ENCODE assay signal across 8 mouse cellular contexts in genomic region chr17:37049570-37050310, GRCm38 (mm10). TPM values are rescaled to one million over a fixed set of nuclear protein-coding genes. Genes with fewer than 3 reads are reported as not detected.
DNase-seq lines count a peak whose midpoint lies in the region; ATAC-seq and TF ChIP-seq lines count a peak whose summit lies in the region.
"Had no signal": no experiment of that assay in that cellular context is flagged by ENCODE, and none has a peak within 500 bp of the region (broad histone marks: within the 10 kb centered on the region; RNA-seq: fewer than 3 reads in every experiment).

No protein-coding gene starts in this region.

- WGBS in embryonic facial prominence, embryonic 14.5 days, result 3% methylated on average over 39 of the region's 39 CpGs
- WGBS in heart, embryonic 10.5 days, result 2% methylated on average over 39 of the region's 39 CpGs
- WGBS in limb, embryonic 15.5 days, result 3% methylated on average over 39 of the region's 39 CpGs
- 2% methylated on average over 39 of the region's 39 CpGs for WGBS in midbrain, embryonic 15.5 days
- WGBS in stomach, embryonic 15.5 days, result 7% methylated on average over 39 of the region's 39 CpGs

- peak; percentile 77 for DNase-seq in brain, embryonic 14.5 days (ENCODE audit: low read depth)
- DNase-seq in embryonic facial prominence, embryonic 14.5 days (ENCODE audit: low spot score), result peak; percentile 57
- DNase-seq in heart, embryonic 10.5 days (ENCODE audit: low spot score), result peak; percentile 83
- peak; percentile 53 for DNase-seq in kidney, adult 9 months

- peaks cover 21% of the 10 kb centered on the region for H3K4me1 ChIP-seq in embryonic facial prominence, embryonic 14.5 days (ENCODE audit: control insufficient read depth, insufficient read depth, low read length)
- H3K4me1 ChIP-seq in heart, embryonic 10.5 days, result peaks cover 38% of the 10 kb centered on the region
- peaks cover 45% of the 10 kb centered on the region for H3K4me1 ChIP-seq in limb, embryonic 15.5 days
- H3K4me1 ChIP-seq in midbrain, embryonic 15.5 days, result peaks cover 59% of the 10 kb centered on the region
- peaks cover 35% of the 10 kb centered on the region for H3K4me1 ChIP-seq in stomach, embryonic 15.5 days

- peak overlapping the region; percentile 80 for H3K9ac ChIP-seq in embryonic facial prominence, embryonic 14.5 days (ENCODE audit: low read depth, low read length)
- H3K9ac ChIP-seq in limb, embryonic 15.5 days, result peak overlapping the region; percentile 1; the same call in 1 of the 2 replicates
- H3K9ac ChIP-seq in midbrain, embryonic 15.5 days, result peak overlapping the region; percentile 77
- peak overlapping the region; percentile 7; the same call in 1 of the 2 replicates for H3K9ac ChIP-seq in stomach, embryonic 15.5 days

- H3K4me3 ChIP-seq in embryonic facial prominence, embryonic 14.5 days (ENCODE audit: low read depth, low read length), result peak overlapping the region; percentile 62
- peak overlapping the region; percentile 80 for H3K4me3 ChIP-seq in heart, embryonic 10.5 days
- peak overlapping the region; percentile 64 for H3K4me3 ChIP-seq in limb, embryonic 15.5 days
- peak overlapping the region; percentile 66 for H3K4me3 ChIP-seq in midbrain, embryonic 15.5 days
- peak overlapping the region; percentile 55 for H3K4me3 ChIP-seq in stomach, embryonic 15.5 days (replicated peaks)

- TF ChIP-seq CTCF in brain, embryonic 14.5 days (IDR thresholded peaks at IDR 0.05; ENCODE audit: borderline replicate concordance, extremely low read depth, insufficient read depth, insufficient read length), result peak; percentile 62

- H3K4me2 ChIP-seq in embryonic facial prominence, embryonic 14.5 days (ENCODE audit: low read depth, low read length), result peak overlapping the region; percentile 87
- H3K4me2 ChIP-seq in limb, embryonic 15.5 days, result peak overlapping the region; percentile 92
- H3K4me2 ChIP-seq in midbrain, embryonic 15.5 days, result peak overlapping the region; percentile 77
- H3K4me2 ChIP-seq in stomach, embryonic 15.5 days, result peak overlapping the region; percentile 84

- H3K27ac ChIP-seq in embryonic facial prominence, embryonic 14.5 days (replicated peaks; ENCODE audit: low read depth, low read length), result no peak overlapping the region
- H3K27ac ChIP-seq in heart, embryonic 10.5 days, result peak overlapping the region; percentile 83; the same call in 1 of the 2 replicates
- peak overlapping the region; percentile 51; the same call in 1 of the 2 replicates for H3K27ac ChIP-seq in limb, embryonic 15.5 days
- peak overlapping the region; percentile 85 for H3K27ac ChIP-seq in midbrain, embryonic 15.5 days
- H3K27ac ChIP-seq in stomach, embryonic 15.5 days, result no peak overlapping the region

- ATAC-seq in embryonic facial prominence, embryonic 14.5 days (ENCODE audit: low read depth), result peak; percentile 17
- ATAC-seq in limb, embryonic 15.5 days (ENCODE audit: insufficient number of reproducible peaks, low FRiP score, low TSS enrichment, low read depth), result no peak
- peak; percentile 7 for ATAC-seq in midbrain, embryonic 15.5 days (replicated peaks)
- no peak for ATAC-seq in stomach, embryonic 15.5 days (ENCODE audit: insufficient read depth, low FRiP score, low read depth)

- H3K27me3 ChIP-seq in embryonic facial prominence, embryonic 14.5 days (replicated peaks; ENCODE audit: control insufficient read depth, insufficient read depth, low read length), result no peaks in the 10 kb centered on the region; the same call in 1 of the 2 replicates
- H3K27me3 ChIP-seq in heart, embryonic 10.5 days (ENCODE audit: insufficient read depth, poor library complexity, severe bottlenecking), result peaks cover 27% of the 10 kb centered on the region
- peaks cover 4% of the 10 kb centered on the region for H3K27me3 ChIP-seq in limb, embryonic 15.5 days
- no peaks in the 10 kb centered on the region for H3K27me3 ChIP-seq in midbrain, embryonic 15.5 days (replicated peaks)
- H3K27me3 ChIP-seq in stomach, embryonic 15.5 days (replicated peaks), result no peaks in the 10 kb centered on the region

- no peaks in the 10 kb centered on the region for H3K9me3 ChIP-seq in embryonic facial prominence, embryonic 14.5 days (ENCODE audit: control insufficient read depth, low read length)
- H3K9me3 ChIP-seq in heart, embryonic 10.5 days, result no peaks in the 10 kb centered on the region
- H3K9me3 ChIP-seq in limb, embryonic 15.5 days, result no peaks in the 10 kb centered on the region
- H3K9me3 ChIP-seq in midbrain, embryonic 15.5 days, result no peaks in the 10 kb centered on the region
- H3K9me3 ChIP-seq in stomach, embryonic 15.5 days, result no peaks in the 10 kb centered on the region

- peaks cover 11% of the 10 kb centered on the region for H3K36me3 ChIP-seq in embryonic facial prominence, embryonic 14.5 days (ENCODE audit: control insufficient read depth, insufficient read depth, low read length)
- peaks cover 15% of the 10 kb centered on the region for H3K36me3 ChIP-seq in heart, embryonic 10.5 days
- peaks cover 9% of the 10 kb centered on the region; the same call in 1 of the 2 replicates for H3K36me3 ChIP-seq in limb, embryonic 15.5 days
- H3K36me3 ChIP-seq in midbrain, embryonic 15.5 days (replicated peaks), result 0 out of 2 replicates have a peak, but pooled peaks cover 8% of the 10 kb centered on the region
- H3K36me3 ChIP-seq in stomach, embryonic 15.5 days, result no peaks in the 10 kb centered on the region

- TF ChIP-seq POLR2A in brain, embryonic 14.5 days (IDR thresholded peaks at IDR 0.05; ENCODE audit: borderline replicate concordance, extremely low read depth, insufficient read depth, insufficient read length, poor library complexity, severe bottlenecking), result no peak

RNA-seq across cellular contexts. Expression of gene Gabbr1, which starts 4.0 kb away (rescaled TPM):
- polyA plus RNA-seq in brain, embryonic 14.5 days (2012; rRNA removed), result 238 and 282 TPM in 2 replicates
- polyA plus RNA-seq in embryonic facial prominence, embryonic 14.5 days (2014; fragmentation: Nextera tagmentation; extraction: Ambion mirVana), result 8.4 and 10.2 TPM in 2 replicates
- 5.8 and 9.6 TPM in 2 replicates for polyA plus RNA-seq in heart, embryonic 10.5 days (2016; fragmentation: Nextera tagmentation; extraction: Ambion mirVana)
- polyA plus RNA-seq in limb, embryonic 15.5 days (2015; fragmentation: Nextera tagmentation; extraction: Ambion mirVana), result 8.1 and 8.7 TPM in 2 replicates
- polyA plus RNA-seq in midbrain, embryonic 15.5 days (2015; fragmentation: Nextera tagmentation; extraction: Ambion mirVana), result 86.4 and 88.8 TPM in 2 replicates
- polyA plus RNA-seq in stomach, embryonic 15.5 days (2015; fragmentation: Nextera tagmentation; extraction: Ambion mirVana), result 8.6 and 11.2 TPM in 2 replicates

RNA-seq across cellular contexts. Expression of gene Mog, which starts 26.5 kb away (rescaled TPM):
- polyA plus RNA-seq in brain, embryonic 14.5 days (2012; rRNA removed), result not detected in 2 replicates
- polyA plus RNA-seq in embryonic facial prominence, embryonic 14.5 days (2014; fragmentation: Nextera tagmentation; extraction: Ambion mirVana), result 0.12 and 0.22 TPM in 2 replicates
- 0.10 and 0.14 TPM in 2 replicates for polyA plus RNA-seq in heart, embryonic 10.5 days (2016; fragmentation: Nextera tagmentation; extraction: Ambion mirVana)
- polyA plus RNA-seq in limb, embryonic 15.5 days (2015; fragmentation: Nextera tagmentation; extraction: Ambion mirVana), result 0.14 TPM in 1 of 2 replicates, not detected in the other
- polyA plus RNA-seq in midbrain, embryonic 15.5 days (2015; fragmentation: Nextera tagmentation; extraction: Ambion mirVana), result 2.4 and 3.7 TPM in 2 replicates
- 0.10 and 0.13 TPM in 2 replicates for polyA plus RNA-seq in stomach, embryonic 15.5 days (2015; fragmentation: Nextera tagmentation; extraction: Ambion mirVana)
- polyA plus RNA-seq: gonadal fat pad, adult 2 months had no signal

RNA-seq across cellular contexts. Expression of gene Olfr90, which starts 38.6 kb away (rescaled TPM):
- not detected in 2 replicates for polyA plus RNA-seq in brain, embryonic 14.5 days (2012; rRNA removed)
- polyA plus RNA-seq in embryonic facial prominence, embryonic 14.5 days (2014; fragmentation: Nextera tagmentation; extraction: Ambion mirVana), result 0.12 TPM in 1 of 2 replicates, not detected in the other
- not detected in 2 replicates for polyA plus RNA-seq in heart, embryonic 10.5 days (2016; fragmentation: Nextera tagmentation; extraction: Ambion mirVana)
- polyA plus RNA-seq in limb, embryonic 15.5 days (2015; fragmentation: Nextera tagmentation; extraction: Ambion mirVana), result not detected in 2 replicates
- 0.06 TPM in 1 of 2 replicates, not detected in the other for polyA plus RNA-seq in midbrain, embryonic 15.5 days (2015; fragmentation: Nextera tagmentation; extraction: Ambion mirVana)
- not detected in 2 replicates for polyA plus RNA-seq in stomach, embryonic 15.5 days (2015; fragmentation: Nextera tagmentation; extraction: Ambion mirVana)
- polyA plus RNA-seq: gonadal fat pad, adult 2 months had no signal

RNA-seq across cellular contexts. Expression of gene Olfr91, which starts 48.3 kb away (rescaled TPM):
- polyA plus RNA-seq in brain, embryonic 14.5 days (2012; rRNA removed), result not detected in 2 replicates
- polyA plus RNA-seq in embryonic facial prominence, embryonic 14.5 days (2014; fragmentation: Nextera tagmentation; extraction: Ambion mirVana), result 0.04 TPM in 1 of 2 replicates, not detected in the other
- 0.15 TPM in 1 of 2 replicates, not detected in the other for polyA plus RNA-seq in heart, embryonic 10.5 days (2016; fragmentation: Nextera tagmentation; extraction: Ambion mirVana)
- polyA plus RNA-seq in limb, embryonic 15.5 days (2015; fragmentation: Nextera tagmentation; extraction: Ambion mirVana), result not detected in 2 replicates
- not detected in 2 replicates for polyA plus RNA-seq in midbrain, embryonic 15.5 days (2015; fragmentation: Nextera tagmentation; extraction: Ambion mirVana)
- polyA plus RNA-seq in stomach, embryonic 15.5 days (2015; fragmentation: Nextera tagmentation; extraction: Ambion mirVana), result not detected in 2 replicates
- polyA plus RNA-seq: gonadal fat pad, adult 2 months had no signal

RNA-seq across cellular contexts. Expression of gene Zfp57, which starts 48.8 kb away (rescaled TPM):
- polyA plus RNA-seq in brain, embryonic 14.5 days (2012; rRNA removed), result 352 and 386 TPM in 2 replicates
- 45.5 and 64.8 TPM in 2 replicates for polyA plus RNA-seq in embryonic facial prominence, embryonic 14.5 days (2014; fragmentation: Nextera tagmentation; extraction: Ambion mirVana)
- 65.9 and 84.5 TPM in 2 replicates for polyA plus RNA-seq in heart, embryonic 10.5 days (2016; fragmentation: Nextera tagmentation; extraction: Ambion mirVana)
- 64.4 and 72.9 TPM in 2 replicates for polyA plus RNA-seq in limb, embryonic 15.5 days (2015; fragmentation: Nextera tagmentation; extraction: Ambion mirVana)
- polyA plus RNA-seq in midbrain, embryonic 15.5 days (2015; fragmentation: Nextera tagmentation; extraction: Ambion mirVana), result 289 and 324 TPM in 2 replicates
- 60.0 and 63.7 TPM in 2 replicates for polyA plus RNA-seq in stomach, embryonic 15.5 days (2015; fragmentation: Nextera tagmentation; extraction: Ambion mirVana)

Comparison
In these comparisons a context has a peak if more than half of its experiments do, and no peak if none do; other contexts are left out.
1. ATAC-seq: peak in embryonic facial prominence, embryonic 14.5 days (single experiment) and midbrain, embryonic 15.5 days (single experiment); none in limb, embryonic 15.5 days (single experiment) and stomach, embryonic 15.5 days (single experiment).
2. H3K27ac ChIP-seq: peak in heart, embryonic 10.5 days (single experiment), limb, embryonic 15.5 days (single experiment) and midbrain, embryonic 15.5 days (single experiment); none in embryonic facial prominence, embryonic 14.5 days (single experiment) and stomach, embryonic 15.5 days (single experiment).
3. H3K9ac ChIP-seq: peak in every context shown above with its lines; median percentile 80 in embryonic facial prominence, embryonic 14.5 days; 77 in midbrain, embryonic 15.5 days; 7 in stomach, embryonic 15.5 days; 1 in limb, embryonic 15.5 days.
4. Peak in every context shown above with its lines, with median percentiles within 50 percentile points of each other: DNase-seq, H3K4me2 ChIP-seq and H3K4me3 ChIP-seq.